Mouse (Mus musculus) liver, embryonic 15.5 days (tissue): Measurements from ENCODE around the gene Vmn1r117. TPM values are rescaled to one million over a fixed set of nuclear protein-coding genes. Genes with fewer than 3 reads are reported as not detected.
"Not testable (repeated sequence)": the region's sequence is repeated elsewhere in the genome, so short reads cannot be mapped to it uniquely, and the experiment has no call there.

Experiments
- ATAC-seq: fragments of 200-750 bp; cut with Nextera tagmentation; 2 replicates; pipeline ENCODE4 v1.8.0; 2017; ENCODE audit warnings: moderate number of reproducible peaks, mild to moderate bottlenecking, moderate library complexity; ENCODE audit not compliant: insufficient read depth
- H3K27ac ChIP-seq: fragments of 300-500 bp; sonication (generic); replicated peaks from 2 replicates; pipeline ENCODE4 v1.5.1; 2015; ENCODE audit warnings: mild to moderate bottlenecking, inconsistent platforms
- H3K27me3 ChIP-seq: fragments of 300-500 bp; sonication (generic); 2 replicates; pipeline ENCODE4 v1.6.1; 2015; ENCODE audit warnings: mild to moderate bottlenecking, inconsistent platforms
- H3K36me3 ChIP-seq: fragments of 300-500 bp; sonication (generic); replicated peaks from 2 replicates; pipeline ENCODE4 v1.6.1; 2015; ENCODE audit warnings: moderate library complexity, mild to moderate bottlenecking, inconsistent platforms
- H3K4me1 ChIP-seq: fragments of 300-500 bp; sonication (generic); replicated peaks from 2 replicates; pipeline ENCODE4 v1.6.1; 2015; ENCODE audit warnings: inconsistent platforms
- H3K4me2 ChIP-seq: fragments of 300-500 bp; sonication (generic); 2 replicates; pipeline ENCODE4 v1.6.1; 2015; ENCODE audit warnings: moderate library complexity, mild to moderate bottlenecking, inconsistent platforms
- H3K4me3 ChIP-seq: fragments of 300-500 bp; sonication (generic); replicated peaks from 2 replicates; pipeline ENCODE4 v1.5.1; 2015; ENCODE audit warnings: mild to moderate bottlenecking, inconsistent platforms
- H3K9ac ChIP-seq: fragments of 300-500 bp; sonication (generic); 2 replicates; pipeline ENCODE4 v1.6.1; 2015; ENCODE audit warnings: moderate library complexity, mild to moderate bottlenecking, inconsistent platforms
- H3K9me3 ChIP-seq: fragments of 300-500 bp; sonication (generic); replicated peaks from 2 replicates; pipeline ENCODE4 v1.6.1; 2016; ENCODE audit warnings: inconsistent platforms
- WGBS: fragments of 180-500 bp; shearing (Covaris S2); methylation state at CpG from one replicate; pipeline ENCODE4 v1.1.7; 2015; ENCODE audit warnings: mixed read lengths; ENCODE audit not compliant: insufficient replicate concordance; 5-methylcytosine and 5-hydroxymethylcytosine counted together
- polyA plus RNA-seq: library from polyadenylated mRNA; unstranded; fragments of >200 nt; fragmentation: Nextera tagmentation; extraction: Ambion mirVana; gene quantifications from 2 replicates; pipeline ENCODE4 v1.2.1, GENCODE M21; 2015

Vmn1r117 gene
- polyA plus RNA-seq = not detected in 2 replicates

DNA sequence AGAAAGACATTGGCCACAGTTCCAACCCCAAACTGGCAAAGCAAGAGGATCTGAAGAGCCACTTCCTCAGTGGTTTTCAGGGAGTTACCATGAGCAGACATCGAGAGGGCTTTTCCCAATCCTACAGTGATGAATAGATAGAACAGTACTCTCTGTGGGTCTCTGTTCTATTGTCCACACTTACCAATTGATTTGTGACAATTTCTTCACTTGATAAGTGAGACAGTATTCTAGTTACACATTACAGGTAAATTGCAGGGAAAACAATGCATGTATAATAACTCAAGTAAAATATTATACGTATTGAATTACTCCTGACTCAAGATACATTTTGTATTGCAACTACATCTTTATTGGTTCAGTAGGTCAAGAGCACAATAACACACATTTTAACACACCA, at the start of gene Vmn1r117:
TSS of gene Vmn1r117 (minus strand) at position 101 of the 400 bp plus-strand sequence.
- H3K9me3 ChIP-seq = not testable (repeated sequence)

DNA sequence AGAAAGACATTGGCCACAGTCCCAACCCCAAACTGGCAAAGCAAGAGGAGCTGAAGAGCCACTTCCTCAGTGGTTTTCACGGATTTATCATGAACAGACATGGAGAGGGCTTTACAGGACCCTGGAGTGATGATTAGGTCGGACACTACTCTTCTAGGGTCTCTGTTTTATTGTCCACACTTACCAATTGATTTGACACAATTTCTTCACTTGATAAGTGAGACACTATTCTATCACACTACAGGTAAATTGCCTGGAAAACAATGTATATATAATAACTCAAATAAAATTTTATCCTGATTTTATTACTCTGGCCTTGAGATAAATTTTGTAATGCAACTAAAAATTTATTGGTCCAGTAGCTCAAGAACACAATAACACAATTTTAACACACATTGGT, 28.3 kb upstream of the Vmn1r117 start, which contains the start of gene Vmn1r118:
TSS of gene Vmn1r118 (minus strand) at position 101 of the 400 bp plus-strand sequence.
- no CpG with 5 or more reads among the region's 2 CpGs for WGBS
- not testable (repeated sequence) for H3K9ac ChIP-seq

More for the DNA sequence above, at the start of gene Vmn1r117:
- H3K4me2 ChIP-seq, H3K27ac ChIP-seq, H3K4me3 ChIP-seq, H3K4me1 ChIP-seq, ATAC-seq, H3K9ac ChIP-seq, H3K27me3 ChIP-seq, H3K36me3 ChIP-seq: not testable (repeated sequence)
- no CpG with 5 or more reads among the region's 2 CpGs for WGBS

DNA sequence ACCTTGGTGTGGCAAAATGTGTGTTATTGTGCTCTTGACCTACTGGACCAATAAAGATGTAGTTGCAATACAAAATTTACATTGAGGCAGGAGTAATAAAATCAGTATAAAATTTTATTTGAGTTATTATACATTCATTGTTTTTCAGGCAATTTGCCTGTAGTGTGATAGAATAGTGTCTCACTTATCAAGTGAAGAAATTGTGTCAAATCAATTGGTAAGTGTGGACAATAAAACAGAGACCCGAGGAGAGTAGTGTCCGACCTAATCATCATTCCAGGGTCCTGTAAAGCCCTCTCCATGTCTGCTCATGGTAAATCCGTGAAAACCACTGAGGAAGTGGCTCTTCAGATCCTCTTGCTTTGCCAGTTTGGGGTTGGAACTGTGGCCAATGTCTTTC, 12.0 kb downstream of the Vmn1r117 start, which contains the start of gene Vmn1r116:
TSS of gene Vmn1r116 (plus strand) at position 301 of the 400 bp plus-strand sequence.
- ATAC-seq, H3K9ac ChIP-seq, H3K4me1 ChIP-seq, H3K4me2 ChIP-seq, H3K9me3 ChIP-seq, H3K27me3 ChIP-seq, H3K27ac ChIP-seq, H3K4me3 ChIP-seq, H3K36me3 ChIP-seq: not testable (repeated sequence)
- WGBS = 54% methylated on average over 3 of the region's 3 CpGs

More for the DNA sequence above, 28.3 kb upstream of the Vmn1r117 start, which contains the start of gene Vmn1r118:
- H3K36me3 ChIP-seq, ATAC-seq, H3K4me3 ChIP-seq, H3K4me2 ChIP-seq, H3K9me3 ChIP-seq, H3K27ac ChIP-seq, H3K27me3 ChIP-seq, H3K4me1 ChIP-seq: not testable (repeated sequence)

DNA sequence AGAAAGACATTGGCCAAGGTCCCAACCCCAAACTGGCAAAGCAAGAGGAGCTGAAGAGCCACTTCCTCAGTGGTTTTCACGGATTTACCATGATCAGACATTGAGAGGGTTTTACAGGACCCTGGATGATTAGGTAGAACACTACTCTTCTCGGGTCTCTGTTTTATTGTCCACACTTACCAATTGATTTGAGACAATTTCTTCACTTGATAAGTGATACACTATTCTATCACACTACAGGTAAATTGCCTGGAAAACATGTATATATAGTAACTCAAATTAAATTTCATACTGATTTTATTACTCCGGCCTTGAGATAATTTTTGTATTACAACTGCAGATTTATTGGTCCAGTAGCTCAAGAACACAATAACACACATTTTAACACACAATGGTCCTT, 39.0 kb downstream of the Vmn1r117 start, which contains the start of gene Vmn1r115:
TSS of gene Vmn1r115 (minus strand) at position 101 of the 400 bp plus-strand sequence.
- 63% methylated on average over 1 of the region's 3 CpGs for WGBS
- H3K27me3 ChIP-seq, H3K4me3 ChIP-seq, H3K27ac ChIP-seq, ATAC-seq, H3K4me1 ChIP-seq, H3K4me2 ChIP-seq, H3K9ac ChIP-seq, H3K9me3 ChIP-seq, H3K36me3 ChIP-seq: not testable (repeated sequence)

Other genes starting within 250 kb of the Vmn1r117 start
- gene Vmn1r107, start 215.2 kb downstream of the Vmn1r117 start, polyA plus RNA-seq = not detected in 2 replicates
- not detected in 2 replicates for gene Vmn1r111, start 180.9 kb downstream of the Vmn1r117 start, polyA plus RNA-seq
- not detected in 2 replicates for gene Gm10668, start 153.5 kb downstream of the Vmn1r117 start, polyA plus RNA-seq
- gene Vmn1r112, start 112.9 kb downstream of the Vmn1r117 start, polyA plus RNA-seq = not detected in 2 replicates
- not detected in 2 replicates for gene Vmn1r113, start 96.8 kb downstream of the Vmn1r117 start, polyA plus RNA-seq
- gene Vmn1r114, start 71.9 kb downstream of the Vmn1r117 start, polyA plus RNA-seq = not detected in 2 replicates
- not detected in 2 replicates for gene Vmn1r115, start 39.1 kb downstream of the Vmn1r117 start, polyA plus RNA-seq
- gene Vmn1r116, start 11.9 kb downstream of the Vmn1r117 start, polyA plus RNA-seq = not detected in 2 replicates
- not detected in 2 replicates for gene Vmn1r118, start 28.2 kb upstream of the Vmn1r117 start, polyA plus RNA-seq
- gene Vmn1r119, start 128.3 kb upstream of the Vmn1r117 start, polyA plus RNA-seq = not detected in 2 replicates
- not detected in 2 replicates for gene Vmn1r120, start 169.7 kb upstream of the Vmn1r117 start, polyA plus RNA-seq
- gene Vmn1r121, start 214.4 kb upstream of the Vmn1r117 start, polyA plus RNA-seq = not detected in 2 replicates